Mouse (Mus musculus): Measurements from ENCODE around the gene Olfr803. TPM values are rescaled to one million over a fixed set of nuclear protein-coding genes. Genes with fewer than 3 reads are reported as not detected.

Olfr803 gene
- polyA plus RNA-seq (2015; fragmentation: Nextera tagmentation; extraction: Ambion mirVana): not detected in 2 replicates

DNA sequence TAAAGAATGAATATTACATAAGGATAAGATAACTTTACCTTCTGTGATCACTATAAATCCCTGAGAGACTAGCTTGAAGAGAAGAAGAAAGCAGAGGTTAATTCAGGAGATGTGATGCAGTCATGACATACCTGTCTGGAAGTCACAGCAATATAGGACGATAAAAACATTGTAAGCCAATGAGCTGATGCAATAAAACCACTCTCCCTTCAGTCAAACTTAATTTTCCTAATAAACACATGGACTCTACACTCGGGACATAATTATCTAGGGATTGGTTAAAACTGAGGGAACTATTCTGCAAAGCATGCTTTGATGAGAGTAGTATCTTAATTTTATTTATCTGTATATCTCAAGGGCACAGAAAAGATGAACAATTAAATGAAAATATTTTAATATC lies at the start of gene Olfr803:
TSS of gene Olfr803 (minus strand) at position 101 of the 400 bp plus-strand sequence.
- ATAC-seq: no peak
- Histone ChIP-seq H3K36me3 (ENCODE audit: control insufficient read depth, insufficient read depth, low read length) (no peaks in the 10 kb centered on the region), H3K9ac (ENCODE audit: low read depth, low read length) (no peak within 1 kb of the TSS), H3K9me3 (ENCODE audit: control insufficient read depth, low read length) (no peaks in the 10 kb centered on the region), H3K27me3 (replicated peaks; ENCODE audit: control insufficient read depth, insufficient read depth, low read length) (no peaks in the 10 kb centered on the region), H3K4me1 (ENCODE audit: control insufficient read depth, insufficient read depth, low read depth, low read length) (no peaks in the 10 kb centered on the region), H3K4me2 (ENCODE audit: low read length) (no peak within 1 kb of the TSS), H3K4me3 (ENCODE audit: low read length) (no peak within 1 kb of the TSS), H3K27ac (ENCODE audit: low read depth, low read length) (no peak within 1 kb of the TSS)
- 92% methylated on average over 2 of the region's 2 CpGs for WGBS

DNA sequence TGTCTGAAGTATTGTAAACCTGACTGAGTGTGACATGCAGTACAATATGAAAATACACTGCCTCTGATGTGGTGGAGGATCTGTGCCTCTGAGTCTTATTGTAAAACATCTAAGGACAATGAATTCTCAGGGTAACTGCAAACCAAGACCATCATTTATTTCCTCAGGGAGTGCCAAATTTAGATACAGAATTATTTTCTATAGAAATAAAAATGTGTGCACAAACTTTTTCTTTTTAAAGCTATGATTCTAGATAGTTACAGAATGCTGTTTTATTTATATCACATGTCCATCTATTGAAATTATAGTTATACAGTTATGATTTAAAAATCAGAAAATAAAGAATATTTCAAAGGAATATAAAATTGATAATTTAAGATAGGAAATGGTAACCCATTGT lies 47.7 kb upstream of the Olfr803 start, which contains the start of gene Olfr806:
TSS of gene Olfr806 (minus strand) at position 101 of the 400 bp plus-strand sequence.
- no peaks in the 10 kb centered on the region for H3K36me3 ChIP-seq (ENCODE audit: control insufficient read depth, insufficient read depth, low read length)
- H3K9ac ChIP-seq (ENCODE audit: low read depth, low read length): no peak within 1 kb of the TSS
- no peaks in the 10 kb centered on the region for H3K9me3 ChIP-seq (ENCODE audit: control insufficient read depth, low read length)
- no peaks in the 10 kb centered on the region for H3K4me1 ChIP-seq (ENCODE audit: control insufficient read depth, insufficient read depth, low read depth, low read length)
- ATAC-seq: no peak
- no peak within 1 kb of the TSS for H3K4me2 ChIP-seq (ENCODE audit: low read length)
- H3K27ac ChIP-seq (ENCODE audit: low read depth, low read length): no peak within 1 kb of the TSS
- H3K4me3 ChIP-seq (ENCODE audit: low read length): no peak within 1 kb of the TSS
- no peaks in the 10 kb centered on the region for H3K27me3 ChIP-seq (replicated peaks; ENCODE audit: control insufficient read depth, insufficient read depth, low read length)

DNA sequence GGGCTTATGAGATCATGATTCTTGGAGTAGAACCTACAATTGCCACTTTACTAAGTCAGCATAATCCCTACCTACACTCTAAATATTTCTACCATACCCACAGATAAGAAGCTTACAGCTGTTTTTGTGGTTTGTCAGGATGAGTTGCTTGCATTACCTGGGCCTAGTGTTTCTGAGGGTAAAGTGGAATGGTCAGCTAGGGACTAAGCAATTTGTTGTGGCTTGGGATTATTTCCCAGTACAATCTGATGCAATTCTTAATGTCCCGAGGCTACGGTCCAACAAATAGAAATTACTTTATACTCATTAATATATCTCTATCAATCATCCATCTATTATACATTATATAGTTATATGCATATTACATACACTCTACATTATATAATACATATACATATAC lies 35.2 kb upstream of the Olfr803 start, which contains the start of gene Olfr805:
TSS of gene Olfr805 (minus strand) at position 101 of the 400 bp plus-strand sequence.
- no peak for ATAC-seq
- Histone ChIP-seq H3K9me3 (ENCODE audit: control insufficient read depth, low read length) (no peaks in the 10 kb centered on the region), H3K9ac (ENCODE audit: low read depth, low read length) (no peak within 1 kb of the TSS)

DNA sequence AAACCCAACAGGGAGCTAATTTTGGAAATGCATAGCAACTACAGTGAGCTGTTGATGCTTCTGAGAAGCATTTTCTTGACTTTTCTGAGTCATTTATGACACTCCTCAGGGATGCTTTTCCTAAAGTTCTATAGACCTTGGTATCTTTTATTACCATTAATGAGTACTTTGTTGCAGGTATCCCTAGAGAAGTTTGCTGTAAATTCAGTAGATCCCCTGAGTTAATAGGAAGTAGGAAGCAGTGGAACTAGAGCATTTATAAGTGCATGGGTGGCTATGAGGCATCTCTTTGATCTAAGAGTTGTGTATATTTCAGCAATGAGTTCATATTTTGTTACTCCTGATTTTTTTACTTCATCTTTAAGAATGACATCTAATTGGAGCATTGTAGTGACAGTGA lies 8.8 kb upstream of the Olfr803 start, which contains the start of gene Olfr804:
TSS of gene Olfr804 (plus strand) at position 301 of the 400 bp plus-strand sequence.
- Histone ChIP-seq H3K27ac (ENCODE audit: low read depth, low read length) (no peak within 1 kb of the TSS), H3K4me2 (ENCODE audit: low read length) (no peak within 1 kb of the TSS), H3K36me3 (ENCODE audit: control insufficient read depth, insufficient read depth, low read length) (no peaks in the 10 kb centered on the region), H3K4me1 (ENCODE audit: control insufficient read depth, insufficient read depth, low read depth, low read length) (no peaks in the 10 kb centered on the region), H3K9me3 (ENCODE audit: control insufficient read depth, low read length) (no peaks in the 10 kb centered on the region), H3K9ac (ENCODE audit: low read depth, low read length) (no peak within 1 kb of the TSS), H3K4me3 (ENCODE audit: low read length) (no peak within 1 kb of the TSS), H3K27me3 (replicated peaks; ENCODE audit: control insufficient read depth, insufficient read depth, low read length) (no peaks in the 10 kb centered on the region)
- ATAC-seq: no peak

More for the DNA sequence above, 35.2 kb upstream of the Olfr803 start, which contains the start of gene Olfr805:
- Histone ChIP-seq H3K4me3 (ENCODE audit: low read length) (no peak within 1 kb of the TSS), H3K27ac (ENCODE audit: low read depth, low read length) (no peak within 1 kb of the TSS), H3K36me3 (ENCODE audit: control insufficient read depth, insufficient read depth, low read length) (no peaks in the 10 kb centered on the region), H3K27me3 (replicated peaks; ENCODE audit: control insufficient read depth, insufficient read depth, low read length) (no peaks in the 10 kb centered on the region), H3K4me2 (ENCODE audit: low read length) (no peak within 1 kb of the TSS), H3K4me1 (ENCODE audit: control insufficient read depth, insufficient read depth, low read depth, low read length) (no peaks in the 10 kb centered on the region)
- WGBS: 96% methylated on average over 2 of the region's 2 CpGs

DNA sequence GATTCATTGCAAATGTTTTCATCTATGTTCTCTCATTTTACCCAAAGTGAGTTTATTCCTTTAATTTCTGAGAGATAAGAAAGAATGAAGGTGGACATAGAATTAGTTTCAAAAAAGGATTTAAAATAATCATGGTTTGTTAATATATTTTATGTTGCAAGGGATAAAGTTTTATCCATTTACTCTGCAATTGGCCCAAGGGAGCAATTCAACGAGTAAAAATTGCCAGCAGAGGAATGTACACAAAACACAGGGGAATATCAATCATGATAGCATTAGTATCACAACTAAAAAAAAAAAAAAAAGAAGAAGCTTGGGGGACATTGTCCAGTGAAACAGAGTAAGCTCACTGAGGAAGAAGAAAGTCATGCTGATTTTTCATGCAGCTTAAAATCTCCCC lies 6.0 kb downstream of the Olfr803 start, which contains the start of gene Olfr802:
TSS of gene Olfr802 (minus strand) at position 101 of the 400 bp plus-strand sequence.
- H3K4me3 ChIP-seq (ENCODE audit: low read length): no peak within 1 kb of the TSS
- WGBS: 60% methylated on average over 1 of the region's 1 CpGs
- no peaks in the 10 kb centered on the region for H3K4me1 ChIP-seq (ENCODE audit: control insufficient read depth, insufficient read depth, low read depth, low read length)
- no peak within 1 kb of the TSS for H3K9ac ChIP-seq (ENCODE audit: low read depth, low read length)
- no peaks in the 10 kb centered on the region for H3K27me3 ChIP-seq (replicated peaks; ENCODE audit: control insufficient read depth, insufficient read depth, low read length)
- no peaks in the 10 kb centered on the region for H3K9me3 ChIP-seq (ENCODE audit: control insufficient read depth, low read length)
- H3K36me3 ChIP-seq (ENCODE audit: control insufficient read depth, insufficient read depth, low read length): no peaks in the 10 kb centered on the region
- no peak for ATAC-seq
- H3K27ac ChIP-seq (ENCODE audit: low read depth, low read length): no peak within 1 kb of the TSS
- no peak within 1 kb of the TSS for H3K4me2 ChIP-seq (ENCODE audit: low read length)

DNA sequence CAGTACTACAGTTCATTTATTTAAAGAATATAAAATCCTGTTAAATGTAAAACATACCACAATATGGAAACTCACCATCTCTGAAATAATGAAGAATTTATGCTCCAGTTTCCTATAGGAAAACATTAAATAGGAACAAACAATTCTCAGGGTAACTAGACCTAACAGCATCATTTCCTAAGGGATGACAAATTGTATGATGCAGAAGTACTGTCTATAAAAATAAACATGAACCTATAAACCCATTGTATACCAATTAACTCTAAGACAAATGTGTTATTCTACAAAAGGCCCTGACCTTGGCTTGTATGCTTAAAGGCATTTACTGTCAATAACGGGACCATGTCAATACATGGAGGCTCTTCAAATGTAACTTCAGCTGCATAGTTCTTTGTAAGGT lies 20.3 kb downstream of the Olfr803 start, which contains the start of gene Olfr801:
TSS of gene Olfr801 (minus strand) at position 101 of the 400 bp plus-strand sequence.
- no peak for ATAC-seq
- H3K9ac ChIP-seq (ENCODE audit: low read depth, low read length): no peak within 1 kb of the TSS

DNA sequence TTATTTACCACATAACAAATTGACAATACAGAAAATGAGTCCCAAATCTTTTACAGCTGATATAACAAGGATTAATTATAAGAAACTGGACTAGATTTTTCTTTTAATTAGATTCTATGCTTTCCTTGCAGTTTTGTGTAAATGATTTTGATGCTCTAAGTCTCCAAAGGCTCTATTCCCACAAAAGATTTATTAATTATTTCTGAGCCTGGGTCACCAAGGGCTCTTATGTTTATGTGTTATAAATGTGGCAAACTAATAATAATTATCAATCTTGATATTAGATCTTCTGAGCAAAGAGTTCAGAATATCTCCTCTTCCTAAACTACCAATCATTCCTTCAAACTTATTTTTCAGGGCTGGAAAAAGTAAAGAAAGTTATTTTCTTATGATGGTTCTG lies 36.7 kb downstream of the Olfr803 start, which contains the start of gene Olfr800:
TSS of gene Olfr800 (plus strand) at position 301 of the 400 bp plus-strand sequence.
- H3K4me2 ChIP-seq (ENCODE audit: low read length): no peak within 1 kb of the TSS
- no peak for ATAC-seq
- H3K36me3 ChIP-seq (ENCODE audit: control insufficient read depth, insufficient read depth, low read length): no peaks in the 10 kb centered on the region
- no peak within 1 kb of the TSS for H3K9ac ChIP-seq (ENCODE audit: low read depth, low read length)
- H3K9me3 ChIP-seq (ENCODE audit: control insufficient read depth, low read length): no peaks in the 10 kb centered on the region
- H3K4me3 ChIP-seq (ENCODE audit: low read length): no peak within 1 kb of the TSS
- H3K27ac ChIP-seq (ENCODE audit: low read depth, low read length): no peak within 1 kb of the TSS
- H3K4me1 ChIP-seq (ENCODE audit: control insufficient read depth, insufficient read depth, low read depth, low read length): no peaks in the 10 kb centered on the region
- no peaks in the 10 kb centered on the region for H3K27me3 ChIP-seq (replicated peaks; ENCODE audit: control insufficient read depth, insufficient read depth, low read length)

More for the DNA sequence above, 20.3 kb downstream of the Olfr803 start, which contains the start of gene Olfr801:
- H3K27me3 ChIP-seq (replicated peaks; ENCODE audit: control insufficient read depth, insufficient read depth, low read length): no peaks in the 10 kb centered on the region
- no peak within 1 kb of the TSS for H3K4me2 ChIP-seq (ENCODE audit: low read length)
- no peak within 1 kb of the TSS for H3K4me3 ChIP-seq (ENCODE audit: low read length)
- H3K27ac ChIP-seq (ENCODE audit: low read depth, low read length): no peak within 1 kb of the TSS
- 80% methylated on average over 1 of the region's 1 CpGs for WGBS
- H3K36me3 ChIP-seq (ENCODE audit: control insufficient read depth, insufficient read depth, low read length): no peaks in the 10 kb centered on the region
- no peaks in the 10 kb centered on the region for H3K9me3 ChIP-seq (ENCODE audit: control insufficient read depth, low read length)
- no peaks in the 10 kb centered on the region for H3K4me1 ChIP-seq (ENCODE audit: control insufficient read depth, insufficient read depth, low read depth, low read length)

DNA sequence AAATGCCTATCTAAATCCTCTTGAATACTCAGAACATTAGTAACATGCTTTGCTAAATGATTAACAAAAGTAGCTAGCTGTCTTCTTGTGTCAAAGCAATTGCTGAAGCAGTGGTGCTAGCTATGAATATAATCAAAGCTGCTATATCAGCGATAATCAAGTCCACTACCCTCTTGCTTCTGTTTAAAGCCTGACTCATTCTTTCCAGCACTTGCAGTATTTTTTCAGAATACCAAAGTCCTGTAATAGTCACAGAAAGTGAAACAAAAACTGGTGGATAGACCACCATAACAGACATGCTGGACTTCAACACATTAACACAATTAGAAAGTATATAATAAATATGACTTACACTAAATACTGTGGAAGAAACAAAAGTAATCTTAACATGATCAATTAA lies 42.3 kb downstream of the Olfr803 start:
- H3K9ac ChIP-seq (ENCODE audit: low read depth, low read length): no peak overlapping the region
- no peak for ATAC-seq
- H3K4me1 ChIP-seq (ENCODE audit: control insufficient read depth, insufficient read depth, low read depth, low read length): no peaks in the 10 kb centered on the region
- WGBS: 94% methylated on average over 1 of the region's 1 CpGs
- H3K4me2 ChIP-seq (ENCODE audit: low read length): no peak overlapping the region
- H3K36me3 ChIP-seq (ENCODE audit: control insufficient read depth, insufficient read depth, low read length): no peaks in the 10 kb centered on the region
- no peaks in the 10 kb centered on the region for H3K9me3 ChIP-seq (ENCODE audit: control insufficient read depth, low read length)
- H3K4me3 ChIP-seq (ENCODE audit: low read length): no peak overlapping the region
- no peaks in the 10 kb centered on the region for H3K27me3 ChIP-seq (replicated peaks; ENCODE audit: control insufficient read depth, insufficient read depth, low read length)
- no peak overlapping the region for H3K27ac ChIP-seq (ENCODE audit: low read depth, low read length)
